Mouse (Mus musculus): ENCODE measurements around the gene Olfr873. TPM values are rescaled to one million over a fixed set of nuclear protein-coding genes. Genes with fewer than 3 reads are reported as not detected.
"Not testable (repeated sequence)": the region's sequence is repeated elsewhere in the genome, so short reads cannot be mapped to it uniquely, and the experiment has no call there.

Olfr873 gene
- not detected in 2 replicates for polyA plus RNA-seq (2014; fragmentation: Nextera tagmentation; extraction: Ambion mirVana)

DNA sequence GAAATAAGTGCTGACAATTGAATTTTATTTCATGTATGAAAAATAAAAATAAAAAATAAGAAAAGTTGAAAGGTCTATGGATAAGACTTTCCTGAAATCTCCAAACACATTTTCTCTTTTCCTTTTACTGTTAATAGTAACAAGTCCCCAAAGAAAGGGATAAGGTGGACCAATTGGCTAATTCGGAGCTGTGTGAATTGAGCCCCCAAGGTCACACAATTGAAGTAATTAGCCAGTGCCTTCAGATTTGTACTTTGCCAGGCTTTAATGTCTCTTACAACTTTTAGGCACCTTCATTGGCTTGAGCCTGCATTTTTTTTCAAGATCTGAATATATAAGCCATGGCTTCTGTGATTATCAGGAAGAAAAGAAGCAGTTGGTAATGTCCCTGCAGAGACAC is at the start of gene Olfr873:
Olfr873 (plus strand) TSS at position 301 of the 400 bp plus-strand sequence.
- Histone ChIP-seq H3K4me3 (ENCODE audit: low read depth, low read length) (no peak within 1 kb of the TSS), H3K27ac (ENCODE audit: low read depth) (no peak within 1 kb of the TSS), H3K4me2 (ENCODE audit: low read length) (no peak within 1 kb of the TSS), H3K27me3 (replicated peaks; ENCODE audit: control insufficient read depth, insufficient read depth, low read length) (no peaks in the 10 kb centered on the region), H3K9me3 (ENCODE audit: control insufficient read depth, low read length) (no peaks in the 10 kb centered on the region), H3K4me1 (replicated peaks; ENCODE audit: control insufficient read depth, insufficient read depth, low read length) (no peaks in the 10 kb centered on the region), H3K36me3 (ENCODE audit: control insufficient read depth, insufficient read depth, low read length) (no peaks in the 10 kb centered on the region), H3K9ac (ENCODE audit: low read length) (no peak within 1 kb of the TSS)
- no peak for ATAC-seq (replicated peaks; ENCODE audit: low FRiP score, low TSS enrichment, low read depth)
- DNase-seq (ENCODE audit: low spot score) = no peak
- 73% methylated on average over 1 of the region's 1 CpGs for WGBS

DNA sequence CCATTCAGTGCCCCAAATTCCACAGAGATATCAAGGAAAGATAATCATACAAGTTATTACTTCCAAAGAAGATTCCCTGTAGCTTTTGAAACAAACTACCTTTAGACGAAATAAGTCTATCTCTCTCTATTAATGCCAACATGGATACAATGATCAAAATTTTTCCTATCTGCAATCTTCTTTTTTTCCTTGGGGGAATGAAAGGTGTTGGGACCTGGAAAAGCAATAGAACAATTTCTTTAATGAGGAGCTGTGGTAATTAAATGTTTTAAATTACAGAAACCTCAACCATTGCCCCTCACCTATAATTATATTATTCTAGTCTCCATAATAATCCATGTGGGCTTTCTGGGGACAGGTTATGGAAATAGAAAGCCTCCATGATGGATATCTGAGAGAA is 16.3 kb upstream of the Olfr873 start, which contains the start of gene Olfr39:
Olfr39 (plus strand) TSS at position 301 of the 400 bp plus-strand sequence.
- Histone ChIP-seq H3K4me1 (replicated peaks; ENCODE audit: control insufficient read depth, insufficient read depth, low read length) (no peaks in the 10 kb centered on the region), H3K27ac (ENCODE audit: low read depth) (no peak within 1 kb of the TSS), H3K4me3 (ENCODE audit: low read depth, low read length) (no peak within 1 kb of the TSS), H3K9ac (ENCODE audit: low read length) (no peak within 1 kb of the TSS), H3K27me3 (replicated peaks; ENCODE audit: control insufficient read depth, insufficient read depth, low read length) (no peaks in the 10 kb centered on the region), H3K36me3 (ENCODE audit: control insufficient read depth, insufficient read depth, low read length) (no peaks in the 10 kb centered on the region), H3K4me2 (ENCODE audit: low read length) (no peak within 1 kb of the TSS), H3K9me3 (ENCODE audit: control insufficient read depth, low read length) (no peaks in the 10 kb centered on the region)
- DNase-seq (ENCODE audit: low spot score) (no peak), ATAC-seq (replicated peaks; ENCODE audit: low FRiP score, low TSS enrichment, low read depth) (no peak)
- WGBS = 84% methylated on average over 1 of the region's 1 CpGs

DNA sequence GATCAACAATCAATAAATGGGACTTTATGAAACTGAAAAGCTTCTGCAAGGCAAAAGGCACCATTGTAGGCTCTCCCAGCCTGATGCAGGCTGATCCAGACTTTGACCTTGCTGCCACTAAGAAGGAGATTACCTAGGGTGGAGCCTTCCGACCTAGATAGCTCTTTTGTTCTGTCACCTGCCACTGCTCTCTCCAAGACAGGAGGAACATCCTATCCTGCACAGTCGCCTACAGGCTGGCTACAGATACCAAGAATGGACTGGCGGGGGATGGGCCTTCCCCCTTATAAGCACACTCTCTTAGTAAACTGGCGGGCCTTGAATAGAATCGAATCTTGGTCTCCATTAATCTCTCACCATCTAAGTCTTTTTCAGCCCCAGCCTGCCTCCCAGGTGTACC is 2.8 kb upstream of the Olfr873 start:
- H3K27ac ChIP-seq (ENCODE audit: low read depth); H3K27me3 ChIP-seq (replicated peaks; ENCODE audit: control insufficient read depth, insufficient read depth, low read length); DNase-seq (ENCODE audit: low spot score); H3K36me3 ChIP-seq (ENCODE audit: control insufficient read depth, insufficient read depth, low read length); H3K9ac ChIP-seq (ENCODE audit: low read length); H3K9me3 ChIP-seq (ENCODE audit: control insufficient read depth, low read length); H3K4me1 ChIP-seq (replicated peaks; ENCODE audit: control insufficient read depth, insufficient read depth, low read length); H3K4me2 ChIP-seq (ENCODE audit: low read length); ATAC-seq (replicated peaks; ENCODE audit: low FRiP score, low TSS enrichment, low read depth); H3K4me3 ChIP-seq (ENCODE audit: low read depth, low read length): not testable (repeated sequence)
- WGBS = 77% methylated on average over 5 of the region's 5 CpGs

DNA sequence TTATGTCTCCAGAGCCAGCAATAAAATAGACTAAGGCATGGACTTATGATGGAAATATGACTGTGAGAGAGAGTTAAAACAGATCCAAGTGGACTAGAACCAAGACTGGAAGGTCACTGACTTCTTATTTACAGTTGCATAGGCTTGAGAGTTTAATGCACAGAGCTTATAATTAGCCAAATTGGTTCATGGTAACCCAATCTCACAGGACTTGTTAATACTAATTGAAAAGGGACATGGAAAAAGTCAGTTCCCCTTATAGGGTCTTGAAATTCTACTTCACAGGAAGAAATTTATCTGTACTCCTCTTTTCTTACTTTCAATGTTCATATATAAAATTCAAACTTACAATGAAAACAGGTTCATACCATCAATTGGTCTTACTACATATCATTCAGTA is 37.7 kb downstream of the Olfr873 start, which contains the start of gene Olfr18:
Olfr18 (minus strand) TSS at position 101 of the 400 bp plus-strand sequence.
- no peak within 1 kb of the TSS for H3K27ac ChIP-seq (ENCODE audit: low read depth)
- no peaks in the 10 kb centered on the region for H3K27me3 ChIP-seq (replicated peaks; ENCODE audit: control insufficient read depth, insufficient read depth, low read length)
- ATAC-seq (replicated peaks; ENCODE audit: low FRiP score, low TSS enrichment, low read depth) = no peak
- DNase-seq (ENCODE audit: low spot score) = no peak
- no peaks in the 10 kb centered on the region for H3K36me3 ChIP-seq (ENCODE audit: control insufficient read depth, insufficient read depth, low read length)
- no peak within 1 kb of the TSS for H3K4me2 ChIP-seq (ENCODE audit: low read length)
- no peak within 1 kb of the TSS for H3K4me3 ChIP-seq (ENCODE audit: low read depth, low read length)
- no peak within 1 kb of the TSS for H3K9ac ChIP-seq (ENCODE audit: low read length)
- H3K4me1 ChIP-seq (replicated peaks; ENCODE audit: control insufficient read depth, insufficient read depth, low read length) = no peaks in the 10 kb centered on the region
- no peaks in the 10 kb centered on the region for H3K9me3 ChIP-seq (ENCODE audit: control insufficient read depth, low read length)

DNA sequence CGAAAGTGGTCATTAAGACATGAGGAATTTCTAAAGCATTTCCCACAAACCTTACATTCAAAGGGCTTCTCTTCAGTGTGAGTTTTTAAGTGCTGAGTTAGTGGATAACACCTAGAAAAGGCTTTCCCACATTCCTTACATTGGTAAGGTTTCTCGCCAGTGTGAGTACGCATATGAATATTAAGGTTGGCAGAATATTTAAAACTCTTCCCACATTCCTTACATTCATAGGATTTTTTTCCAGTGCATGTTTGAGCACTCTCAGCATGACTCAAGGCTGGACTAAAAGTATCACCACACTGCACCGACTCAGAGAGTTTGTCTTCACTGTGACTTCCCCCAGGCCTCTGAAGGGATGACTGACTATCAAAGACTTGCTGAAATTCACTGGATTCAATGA is 50.2 kb downstream of the Olfr873 start:
- no peaks in the 10 kb centered on the region for H3K9me3 ChIP-seq (ENCODE audit: control insufficient read depth, low read length)
- peaks cover 32% of the 10 kb centered on the region for H3K36me3 ChIP-seq (ENCODE audit: control insufficient read depth, insufficient read depth, low read length)
- no peaks in the 10 kb centered on the region for H3K27me3 ChIP-seq (replicated peaks; ENCODE audit: control insufficient read depth, insufficient read depth, low read length)
- H3K4me1 ChIP-seq (replicated peaks; ENCODE audit: control insufficient read depth, insufficient read depth, low read length) = no peaks in the 10 kb centered on the region
- H3K9ac ChIP-seq (ENCODE audit: low read length) = no peak overlapping the region
- no peak overlapping the region for H3K4me2 ChIP-seq (ENCODE audit: low read length)
- ATAC-seq (replicated peaks; ENCODE audit: low FRiP score, low TSS enrichment, low read depth) = no peak
- H3K27ac ChIP-seq (ENCODE audit: low read depth) = no peak overlapping the region
- 85% methylated on average over 4 of the region's 4 CpGs for WGBS
- DNase-seq (ENCODE audit: low spot score) = no peak
- H3K4me3 ChIP-seq (ENCODE audit: low read depth, low read length) = no peak overlapping the region

Other genes starting within 250 kb of the Olfr873 start
- not detected in 2 replicates for gene Olfr867, start 241.0 kb upstream of the Olfr873 start, polyA plus RNA-seq (2014; fragmentation: Nextera tagmentation; extraction: Ambion mirVana)
- not detected in 2 replicates for gene Olfr868, start 199.9 kb upstream of the Olfr873 start, polyA plus RNA-seq (2014; fragmentation: Nextera tagmentation; extraction: Ambion mirVana)
- not detected in 2 replicates for gene Olfr869, start 169.5 kb upstream of the Olfr873 start, polyA plus RNA-seq (2014; fragmentation: Nextera tagmentation; extraction: Ambion mirVana)
- not detected in 2 replicates for gene Olfr870, start 124.5 kb upstream of the Olfr873 start, polyA plus RNA-seq (2014; fragmentation: Nextera tagmentation; extraction: Ambion mirVana)
- not detected in 2 replicates for gene Olfr871, start 86.3 kb upstream of the Olfr873 start, polyA plus RNA-seq (2014; fragmentation: Nextera tagmentation; extraction: Ambion mirVana)
- not detected in 2 replicates for gene Olfr872, start 61.4 kb upstream of the Olfr873 start, polyA plus RNA-seq (2014; fragmentation: Nextera tagmentation; extraction: Ambion mirVana)
- gene Olfr39, start 16.2 kb upstream of the Olfr873 start, polyA plus RNA-seq (2014; fragmentation: Nextera tagmentation; extraction: Ambion mirVana) = not detected in 2 replicates
- gene Olfr18, start 37.6 kb downstream of the Olfr873 start, polyA plus RNA-seq (2014; fragmentation: Nextera tagmentation; extraction: Ambion mirVana) = 0.08 and 0.11 TPM in 2 replicates
- gene Zfp560, start 86.6 kb downstream of the Olfr873 start, polyA plus RNA-seq (2014; fragmentation: Nextera tagmentation; extraction: Ambion mirVana) = 35.1 and 37.5 TPM in 2 replicates
- gene Zfp26, start 161.6 kb downstream of the Olfr873 start, polyA plus RNA-seq (2014; fragmentation: Nextera tagmentation; extraction: Ambion mirVana) = 24.5 and 24.7 TPM in 2 replicates
- 18.3 and 24.6 TPM in 2 replicates for gene Zfp426, start 194.2 kb downstream of the Olfr873 start, polyA plus RNA-seq (2014; fragmentation: Nextera tagmentation; extraction: Ambion mirVana)
- 66.7 and 73.6 TPM in 2 replicates for gene Zfp266, start 222.9 kb downstream of the Olfr873 start, polyA plus RNA-seq (2014; fragmentation: Nextera tagmentation; extraction: Ambion mirVana)

All from intestine, embryonic 14.5 days (tissue).